Mouse (Mus musculus): ENCODE measurements around the gene Sphk2. TPM values are rescaled to one million over a fixed set of nuclear protein-coding genes. Genes with fewer than 3 reads are reported as not detected.

Gene Sphk2
- polyA plus RNA-seq (2017; shearing (Covaris generic)), result 40.0 TPM

GRCm38 (mm10) chr7:45717918-45718297, at the start of gene Sphk2:
TSS of gene Sphk2 (minus strand) at chr7:45718002.

DNA sequence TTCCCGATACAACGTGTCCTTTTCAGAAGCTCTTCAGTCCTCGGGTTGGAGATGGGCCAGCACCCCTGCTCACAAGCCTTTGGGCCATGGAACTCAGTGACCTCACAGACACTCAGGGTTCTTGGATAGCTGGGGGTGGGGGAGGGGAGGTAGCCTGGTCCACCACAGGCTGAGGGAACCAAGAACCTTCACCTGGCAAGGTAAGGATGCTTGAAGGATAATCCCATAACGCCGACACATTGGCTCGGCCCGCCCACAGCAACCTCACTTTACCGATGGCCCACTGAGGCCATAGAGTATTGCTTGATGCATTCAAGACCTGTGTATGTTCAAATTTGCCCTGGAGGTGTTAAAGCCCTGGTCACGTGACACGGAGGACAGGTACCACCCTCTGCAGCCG, 7.9 kb upstream of the Sphk2 start, which contains the start of gene Spaca4:
Gene Spaca4 (minus strand): TSS at position 101 of the 400 bp plus-strand sequence.

GRCm38 (mm10) chr7:45720413-45721233, 2.8 kb upstream of the Sphk2 start, which contains the start of gene Fam83e:
TSS of gene Fam83e (plus strand) at chr7:45721212.

DNA sequence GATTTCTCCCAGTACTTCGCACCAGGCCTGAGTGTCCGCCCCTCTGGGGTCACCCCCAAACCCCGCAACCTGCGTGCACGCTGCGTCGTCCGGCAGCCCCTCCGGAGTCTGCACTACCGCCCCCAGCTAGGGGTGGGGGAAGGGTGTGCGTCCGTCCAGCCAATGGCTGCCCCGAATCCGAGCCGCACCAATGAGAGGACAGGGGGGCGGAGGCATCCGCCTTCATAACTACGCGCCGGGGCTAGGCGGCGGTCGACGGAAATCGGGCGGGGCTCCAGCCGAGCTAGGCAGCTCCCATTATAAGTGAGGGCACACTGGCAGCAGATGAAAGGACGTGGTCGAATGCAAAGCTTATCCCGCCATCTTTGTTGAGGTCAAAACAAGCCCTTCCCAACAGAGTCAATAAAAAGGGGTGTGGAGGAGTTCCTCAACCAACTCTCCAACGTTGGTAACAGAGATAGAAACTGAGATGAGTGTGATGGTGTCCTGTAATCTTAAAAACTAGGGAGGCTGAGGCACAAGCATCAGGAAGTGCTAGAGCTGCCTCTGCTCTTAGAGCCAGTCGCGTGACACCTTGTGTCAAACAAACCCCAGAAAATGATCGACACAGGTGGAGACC, 2.6 kb downstream of the Sphk2 start, which contains the start of gene Rpl18:
Gene Rpl18 (plus strand): TSS at position 368 of the 619 bp plus-strand sequence.

DNA sequence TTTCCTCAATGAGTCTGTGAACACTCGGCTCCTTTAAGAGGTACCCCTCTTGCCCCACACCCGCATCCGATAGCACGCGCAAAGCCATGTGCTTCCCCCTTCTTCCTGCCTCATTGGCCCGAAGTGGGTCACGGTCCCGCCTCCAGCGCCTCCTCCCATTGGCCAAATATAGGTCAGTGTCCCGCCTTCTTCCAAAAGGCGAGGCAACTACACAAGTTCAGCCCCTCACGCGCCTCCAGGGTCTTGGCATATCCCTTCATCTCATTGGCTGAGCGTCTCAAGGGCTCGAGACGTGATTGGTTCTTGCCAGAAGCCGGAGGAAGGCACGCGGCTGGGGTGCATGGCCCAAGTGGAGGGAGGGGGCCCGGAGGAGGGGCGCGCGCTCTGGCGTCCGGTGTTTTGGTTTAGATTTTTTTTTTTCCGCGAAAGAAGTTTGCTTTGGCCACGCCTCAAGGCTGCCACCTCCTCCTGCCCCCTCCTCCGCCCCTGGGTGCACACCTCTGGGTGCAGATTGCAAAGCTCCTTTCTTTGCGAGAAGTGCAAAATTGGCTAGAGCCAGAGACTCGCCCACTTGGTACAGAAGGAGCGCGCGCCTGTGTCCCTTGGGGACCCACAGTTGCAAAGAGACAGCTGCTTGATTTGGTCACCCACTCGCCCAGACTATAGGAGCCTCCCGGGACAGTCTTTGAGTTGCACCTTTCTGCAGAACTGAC, 12.9 kb downstream of the Sphk2 start, which contains the start of gene Dbp:
Gene Dbp (plus strand): TSS at position 359 of the 713 bp plus-strand sequence.

DNA sequence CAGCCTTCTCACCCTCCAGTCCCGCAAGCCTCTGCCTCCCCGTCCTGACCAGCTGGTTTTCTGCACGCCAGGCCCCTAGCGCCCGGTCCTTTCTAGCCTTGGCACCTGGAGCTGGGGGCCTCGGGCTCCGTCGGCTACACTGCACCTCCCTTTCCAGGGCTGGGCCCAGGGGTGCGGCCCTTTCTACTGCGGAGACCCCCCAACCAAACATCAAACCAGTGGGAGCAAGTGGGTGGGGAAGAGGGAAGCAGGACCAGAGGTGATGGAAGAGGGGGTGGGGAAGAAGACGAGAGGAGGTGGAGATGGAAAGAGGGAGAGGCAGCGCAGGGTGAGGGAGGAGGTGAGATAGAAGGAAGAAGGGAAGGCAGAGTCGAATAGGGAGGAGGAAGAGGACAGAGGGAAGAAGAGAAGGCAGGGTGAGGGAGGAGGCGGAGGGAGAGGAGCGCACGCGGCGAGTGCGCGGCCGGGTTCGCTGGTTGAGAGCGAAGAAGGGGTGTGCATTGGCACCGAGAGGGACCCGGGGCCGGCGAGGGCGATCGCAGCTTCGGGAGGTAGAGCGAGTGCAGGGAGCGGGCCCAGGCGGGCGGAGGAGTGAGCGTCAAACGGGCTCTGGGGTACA, 18.2 kb downstream of the Sphk2 start, which contains the start of gene Car11:
Gene Car11 (plus strand): TSS at position 321 of the 619 bp plus-strand sequence.

DNA sequence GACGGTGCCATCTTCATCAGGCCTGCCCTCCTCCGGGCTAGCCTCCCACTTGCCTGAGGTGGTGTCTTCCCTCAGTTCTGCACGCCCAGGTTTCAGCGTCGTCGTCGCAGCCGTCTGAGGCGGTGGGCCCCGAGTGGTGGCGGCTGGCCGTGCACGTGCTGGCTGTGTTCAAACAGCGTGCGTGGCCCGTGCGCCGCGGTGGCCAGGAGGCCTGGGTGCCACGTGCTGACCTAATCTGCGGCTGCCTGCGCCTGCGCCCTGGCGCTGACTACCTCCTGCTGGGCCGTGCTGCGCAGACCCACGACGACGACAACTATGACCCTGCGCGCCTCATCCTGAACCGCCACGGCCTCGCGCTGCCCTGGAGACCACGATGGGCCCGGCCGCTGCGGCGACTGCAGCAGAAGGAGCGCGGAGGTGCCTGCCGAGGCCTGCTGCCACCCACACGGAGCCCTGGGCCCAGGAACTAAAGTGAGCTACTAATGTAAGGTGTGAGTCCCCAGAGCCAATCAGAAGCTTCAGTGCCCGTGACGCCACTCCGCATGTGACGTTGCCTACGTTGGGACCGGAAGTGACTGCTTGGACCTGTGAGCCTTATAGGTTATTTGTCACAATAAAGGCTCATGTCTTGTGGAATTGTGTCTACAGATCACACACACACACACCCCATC, 23.7 kb downstream of the Sphk2 start, which contains the start of gene Sec1:
Gene Sec1 (minus strand): TSS at position 482 of the 671 bp plus-strand sequence.

DNA sequence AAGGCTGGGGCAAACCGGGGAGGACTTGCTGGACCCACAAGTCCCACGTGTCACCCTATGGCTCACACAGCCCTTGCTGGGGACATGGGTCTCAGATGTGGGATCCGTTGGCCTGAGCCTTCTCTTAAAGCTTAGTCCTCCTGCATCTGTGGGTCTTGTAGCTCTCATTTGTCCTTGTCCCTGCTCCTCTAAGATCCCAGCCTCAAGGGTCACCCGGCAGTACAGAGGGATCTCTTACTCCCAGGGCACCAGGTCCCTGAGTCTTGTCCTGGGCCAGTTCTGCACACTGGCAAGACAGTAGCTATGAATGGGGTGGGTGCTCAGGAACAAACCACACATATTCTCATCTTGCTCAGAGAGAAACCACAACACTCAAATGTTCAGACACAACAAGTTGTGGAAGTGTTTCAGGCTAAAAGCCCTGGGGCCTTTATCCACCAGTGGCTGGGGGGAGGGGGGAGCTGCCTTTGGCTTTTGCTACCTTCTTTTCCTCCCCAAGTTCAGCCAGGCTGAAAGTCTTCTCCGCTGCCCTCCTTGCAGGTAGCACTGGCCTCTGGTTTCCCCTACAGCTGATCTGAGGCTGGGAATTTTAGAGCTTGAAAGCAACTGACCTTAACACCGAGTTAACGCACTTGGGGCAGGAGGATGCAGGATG, 34.3 kb downstream of the Sphk2 start, which contains the start of gene Ntn5:
Gene Ntn5 (plus strand): TSS at position 627 of the 655 bp plus-strand sequence.

GRCm38 (mm10) chr7:45666161-45666560, 51.6 kb downstream of the Sphk2 start, which contains the start of gene Fut2:
TSS of gene Fut2 (minus strand) at chr7:45666394.

Other genes starting within 250 kb of the Sphk2 start
- 1.4 TPM for gene Tulp2, start 236.1 kb downstream of the Sphk2 start, polyA plus RNA-seq (2017; shearing (Covaris generic))
- gene Gm45808, start 231.2 kb downstream of the Sphk2 start, polyA plus RNA-seq (2017; shearing (Covaris generic)), result 0.68 TPM
- gene Dhdh, start 229.2 kb downstream of the Sphk2 start, polyA plus RNA-seq (2017; shearing (Covaris generic)), result 0.88 TPM
- gene Nucb1, start 207.6 kb downstream of the Sphk2 start, polyA plus RNA-seq (2017; shearing (Covaris generic)), result 262 TPM
- 74.3 TPM for gene Ppp1r15a, start 191.7 kb downstream of the Sphk2 start, polyA plus RNA-seq (2017; shearing (Covaris generic))
- 1.0 TPM for gene Plekha4, start 191.7 kb downstream of the Sphk2 start, polyA plus RNA-seq (2017; shearing (Covaris generic))
- 1.2 TPM for gene Hsd17b14, start 163.1 kb downstream of the Sphk2 start, polyA plus RNA-seq (2017; shearing (Covaris generic))
- 84.3 TPM for gene Bcat2, start 147.8 kb downstream of the Sphk2 start, polyA plus RNA-seq (2017; shearing (Covaris generic))
- not detected for gene Fgf21, start 102.5 kb downstream of the Sphk2 start, polyA plus RNA-seq (2017; shearing (Covaris generic))
- gene Fut1, start 100.7 kb downstream of the Sphk2 start, polyA plus RNA-seq (2017; shearing (Covaris generic)), result not detected
- gene Izumo1, start 96.2 kb downstream of the Sphk2 start, polyA plus RNA-seq (2017; shearing (Covaris generic)), result not detected
- 0.51 TPM for gene Rasip1, start 90.5 kb downstream of the Sphk2 start, polyA plus RNA-seq (2017; shearing (Covaris generic))
- gene Mamstr, start 78.0 kb downstream of the Sphk2 start, polyA plus RNA-seq (2017; shearing (Covaris generic)), result 1.3 TPM
- gene Fut2, start 51.6 kb downstream of the Sphk2 start, polyA plus RNA-seq (2017; shearing (Covaris generic)), result 0.25 TPM
- not detected for gene Ntn5, start 34.0 kb downstream of the Sphk2 start, polyA plus RNA-seq (2017; shearing (Covaris generic))
- gene Sec1, start 23.6 kb downstream of the Sphk2 start, polyA plus RNA-seq (2017; shearing (Covaris generic)), result 0.16 TPM
- gene Car11, start 18.2 kb downstream of the Sphk2 start, polyA plus RNA-seq (2017; shearing (Covaris generic)), result 8.2 TPM
- gene Dbp, start 12.9 kb downstream of the Sphk2 start, polyA plus RNA-seq (2017; shearing (Covaris generic)), result 11.2 TPM
- gene Rpl18, start 2.5 kb downstream of the Sphk2 start, polyA plus RNA-seq (2017; shearing (Covaris generic)), result 2,128 TPM
- 0.35 TPM for gene Fam83e, start 3.2 kb upstream of the Sphk2 start, polyA plus RNA-seq (2017; shearing (Covaris generic))
- not detected for gene Spaca4, start 7.8 kb upstream of the Sphk2 start, polyA plus RNA-seq (2017; shearing (Covaris generic))
- gene Lmtk3, start 65.7 kb upstream of the Sphk2 start, polyA plus RNA-seq (2017; shearing (Covaris generic)), result 0.07 TPM
- 3.8 TPM for gene Sult2b1, start 66.7 kb upstream of the Sphk2 start, polyA plus RNA-seq (2017; shearing (Covaris generic))
- gene Cyth2, start 96.6 kb upstream of the Sphk2 start, polyA plus RNA-seq (2017; shearing (Covaris generic)), result 25.0 TPM
- 0.11 TPM for gene Kcnj14, start 106.8 kb upstream of the Sphk2 start, polyA plus RNA-seq (2017; shearing (Covaris generic))
- gene Grwd1, start 112.9 kb upstream of the Sphk2 start, polyA plus RNA-seq (2017; shearing (Covaris generic)), result 43.8 TPM
- 109 TPM for gene Kdelr1, start 154.8 kb upstream of the Sphk2 start, polyA plus RNA-seq (2017; shearing (Covaris generic))
- gene Grin2d, start 160.4 kb upstream of the Sphk2 start, polyA plus RNA-seq (2017; shearing (Covaris generic)), result 0.12 TPM
- gene Syngr4, start 178.7 kb upstream of the Sphk2 start, polyA plus RNA-seq (2017; shearing (Covaris generic)), result 0.68 TPM
- 9.2 TPM for gene Tmem143, start 178.9 kb upstream of the Sphk2 start, polyA plus RNA-seq (2017; shearing (Covaris generic))
- 777 TPM for gene Emp3, start 203.4 kb upstream of the Sphk2 start, polyA plus RNA-seq (2017; shearing (Covaris generic))
- gene Ccdc114, start 206.1 kb upstream of the Sphk2 start, polyA plus RNA-seq (2017; shearing (Covaris generic)), result 2.3 TPM